Mouse (Mus musculus) cerebellum, adult 2 months (tissue): Measurements from ENCODE around the gene Cblc.

ENCODE experiments used
- CTCF ChIP-seq: fragments of 200-500 bp; IDR thresholded peaks from 2 replicates; pipeline ENCODE4 v1.5.1; 2011; ENCODE audit warnings: low read depth, mild to moderate bottlenecking, control low read depth, low read length, moderate library complexity, borderline replicate concordance; ENCODE audit not compliant: insufficient read depth
- POLR2A ChIP-seq: fragments of 200-500 bp; IDR thresholded peaks from 2 replicates; pipeline ENCODE4 v1.6.1; 2011; ENCODE audit warnings: low read length, control low read depth, borderline replicate concordance; ENCODE audit not compliant: insufficient read depth

GRCm38 (mm10) chr7:19752652-19753051 is 44.0 kb downstream of the Cblc start:
- TF ChIP-seq CTCF (no peak), POLR2A (no peak)
